Mouse (Mus musculus): ENCODE data around the gene Ccdc157. TPM values are rescaled to one million over a fixed set of nuclear protein-coding genes. Genes with fewer than 3 reads are reported as not detected.

Gene Ccdc157
- polyA plus RNA-seq, 1 experiment from 2014 or later, result 0.47 TPM

DNA sequence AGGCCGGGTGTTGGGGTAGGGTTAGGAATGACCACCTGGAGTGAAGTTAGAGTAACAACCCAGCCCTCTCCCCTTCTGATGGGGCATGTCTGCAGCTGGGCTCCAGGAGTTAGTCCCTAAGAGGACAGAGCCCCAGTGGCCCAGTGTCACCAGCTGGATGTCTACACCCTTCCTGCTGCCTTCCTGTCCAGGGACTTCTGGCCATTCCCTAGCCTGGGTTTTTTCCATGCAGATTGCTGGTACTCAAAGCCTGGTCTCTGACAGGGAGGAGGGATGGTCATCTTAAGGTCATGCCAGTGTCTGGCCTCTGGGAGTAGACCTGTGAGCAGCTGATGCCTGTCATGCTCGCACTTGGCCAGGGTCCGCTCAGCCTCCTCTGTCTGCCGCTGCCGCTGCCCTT, 12.0 kb downstream of the Ccdc157 start:
- Histone ChIP-seq H3K9ac (no peak overlapping the region), H3K4me1 (replicated peaks) (no peaks in the 10 kb centered on the region), H3K27me3 (no peaks in the 10 kb centered on the region), H3K9me3 (replicated peaks) (no peaks in the 10 kb centered on the region), H3K4me3 (replicated peaks) (no peak overlapping the region), H3K27ac (replicated peaks) (no peak overlapping the region), H3K4me2 (no peak overlapping the region), H3K36me3 (replicated peaks) (no peaks in the 10 kb centered on the region)
- WGBS (ENCODE audit: insufficient replicate concordance), result 73% methylated on average over 5 of the region's 5 CpGs
- no peak for ATAC-seq (ENCODE audit: insufficient read depth)

GRCm38 (mm10) chr11:4147098-4147497, 13.0 kb downstream of the Ccdc157 start:
- WGBS (ENCODE audit: insufficient replicate concordance), result 77% methylated on average over 10 of the region's 10 CpGs

DNA sequence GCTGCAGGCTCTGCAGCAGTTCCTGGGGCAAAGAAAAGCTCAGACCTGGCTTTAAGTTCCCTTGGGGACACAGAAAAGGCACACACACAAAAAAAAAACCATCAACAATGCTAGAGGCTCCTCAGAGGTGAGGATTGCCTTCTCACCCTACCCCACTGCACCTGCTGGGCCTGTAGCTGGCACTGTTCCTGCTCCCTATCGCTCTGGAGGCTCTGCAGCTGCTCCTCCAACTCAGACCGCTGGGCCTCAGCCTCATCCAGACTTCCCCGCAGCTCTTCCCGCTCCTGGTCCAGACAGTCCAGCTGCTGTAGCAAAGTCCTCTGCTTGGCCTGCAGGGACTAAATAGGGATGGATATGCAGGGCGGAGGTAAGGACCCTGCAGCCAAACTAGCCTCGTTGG, 13.7 kb downstream of the Ccdc157 start:
- ATAC-seq (ENCODE audit: insufficient read depth), result no peak
- Histone ChIP-seq H3K27me3 (no peaks in the 10 kb centered on the region), H3K4me1 (replicated peaks) (no peaks in the 10 kb centered on the region), H3K36me3 (replicated peaks) (0 out of 2 replicates have a peak, but pooled peaks cover 11% of the 10 kb centered on the region), H3K9ac (no peak overlapping the region), H3K4me2 (no peak overlapping the region), H3K4me3 (replicated peaks) (no peak overlapping the region), H3K27ac (replicated peaks) (no peak overlapping the region), H3K9me3 (replicated peaks) (no peaks in the 10 kb centered on the region)
- 75% methylated on average over 6 of the region's 6 CpGs for WGBS (ENCODE audit: insufficient replicate concordance)

More at GRCm38 (mm10) chr11:4147098-4147497, 13.0 kb downstream of the Ccdc157 start:
- no peaks in the 10 kb centered on the region for H3K27me3 ChIP-seq
- ATAC-seq (ENCODE audit: insufficient read depth), result no peak
- H3K36me3 ChIP-seq (replicated peaks), result 0 out of 2 replicates have a peak, but pooled peaks cover 8% of the 10 kb centered on the region
- no peaks in the 10 kb centered on the region for H3K4me1 ChIP-seq (replicated peaks)
- no peaks in the 10 kb centered on the region for H3K9me3 ChIP-seq (replicated peaks)
- H3K27ac ChIP-seq (replicated peaks), result no peak overlapping the region
- H3K4me2 ChIP-seq, result no peak overlapping the region
- H3K9ac ChIP-seq, result no peak overlapping the region
- no peak overlapping the region for H3K4me3 ChIP-seq (replicated peaks)

DNA sequence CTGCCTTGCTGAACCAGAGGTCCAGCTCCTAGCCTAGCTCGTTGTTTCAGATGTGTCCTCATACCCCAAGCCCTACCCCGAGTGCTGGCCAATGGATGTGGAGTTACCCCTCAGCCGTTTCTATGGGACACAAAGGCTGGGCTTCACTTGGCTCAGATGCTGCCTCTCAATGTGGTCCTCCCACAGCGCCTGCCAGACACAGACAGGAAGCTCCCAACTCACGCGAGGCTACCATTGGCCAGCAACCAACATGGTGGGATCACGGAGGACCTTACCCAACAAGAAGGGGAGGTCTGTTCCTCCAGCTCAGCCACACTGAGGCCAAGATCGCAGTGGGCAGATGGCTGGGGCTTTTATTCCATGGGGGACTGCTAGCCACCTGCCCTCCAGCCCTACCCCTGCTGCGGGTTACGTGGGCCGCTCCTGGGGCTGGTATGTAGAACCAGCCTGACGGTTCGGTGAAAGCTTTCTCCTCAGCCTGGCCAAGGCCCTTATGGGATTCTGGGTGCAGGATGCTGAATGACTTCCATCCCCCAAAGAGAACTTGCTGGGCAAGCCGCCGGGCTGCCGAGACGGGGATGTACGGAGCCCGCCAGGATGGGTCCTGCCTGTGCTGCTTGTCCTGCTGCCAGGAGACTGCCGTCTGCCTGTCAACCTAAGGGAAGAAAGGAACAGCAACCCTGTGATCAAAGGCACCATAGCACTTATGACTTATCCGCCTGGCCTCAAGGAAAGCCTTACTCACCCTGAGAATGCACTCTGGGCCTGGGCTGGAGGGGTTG, 16.6 kb downstream of the Ccdc157 start:
- Histone ChIP-seq H3K9me3 (replicated peaks) (no peaks in the 10 kb centered on the region), H3K4me2 (no peak overlapping the region), H3K27me3 (no peaks in the 10 kb centered on the region), H3K27ac (replicated peaks) (no peak overlapping the region), H3K4me3 (replicated peaks) (no peak overlapping the region), H3K4me1 (replicated peaks) (no peaks in the 10 kb centered on the region), H3K9ac (no peak overlapping the region), H3K36me3 (replicated peaks) (peaks cover 23% of the 10 kb centered on the region; the same call in 1 of the 2 replicates)
- 85% methylated on average over 21 of the region's 21 CpGs for WGBS (ENCODE audit: insufficient replicate concordance)
- no peak for ATAC-seq (ENCODE audit: insufficient read depth)

DNA sequence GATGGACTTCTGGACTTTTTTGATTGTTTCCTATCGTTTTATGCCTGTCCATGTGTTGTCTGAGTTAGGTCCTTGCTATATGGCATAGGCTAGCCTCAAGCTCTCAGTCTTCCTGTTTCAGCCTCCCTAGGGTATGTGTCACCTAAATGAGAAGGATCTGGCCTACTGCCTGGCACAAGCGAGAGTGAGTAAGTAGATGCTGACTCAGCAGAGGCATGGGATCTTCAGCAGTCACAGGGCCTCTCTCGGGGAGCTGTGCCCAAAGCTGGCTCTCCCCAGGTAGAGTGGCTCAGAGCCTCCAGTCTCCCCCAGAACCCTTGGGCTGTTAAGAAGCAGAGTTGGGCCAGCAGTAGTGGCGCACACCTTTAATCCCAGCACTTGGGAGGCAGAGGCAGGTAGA, 17.7 kb downstream of the Ccdc157 start:
- no peaks in the 10 kb centered on the region for H3K4me1 ChIP-seq (replicated peaks)
- WGBS (ENCODE audit: insufficient replicate concordance), result 64% methylated on average over 4 of the region's 4 CpGs
- H3K4me3 ChIP-seq (replicated peaks), result no peak overlapping the region
- ATAC-seq (ENCODE audit: insufficient read depth), result no peak
- H3K9me3 ChIP-seq (replicated peaks), result no peaks in the 10 kb centered on the region
- H3K27ac ChIP-seq (replicated peaks), result no peak overlapping the region
- H3K4me2 ChIP-seq, result no peak overlapping the region
- H3K9ac ChIP-seq, result no peak overlapping the region
- no peaks in the 10 kb centered on the region for H3K27me3 ChIP-seq
- peaks cover 26% of the 10 kb centered on the region; the same call in 1 of the 2 replicates for H3K36me3 ChIP-seq (replicated peaks)

- Histone ChIP-seq H3K4me1 (replicated peaks) (0 out of 2 replicates have a peak, but pooled peaks cover 3% of the 10 kb centered on the region), H3K9me3 (replicated peaks) (no peaks in the 10 kb centered on the region), H3K27me3 (no peaks in the 10 kb centered on the region), H3K4me2 (no peak overlapping the region), H3K9ac (no peak overlapping the region), H3K27ac (replicated peaks) (no peak overlapping the region), H3K4me3 (replicated peaks) (no peak overlapping the region), H3K36me3 (replicated peaks) (peaks cover 26% of the 10 kb centered on the region; the same call in 1 of the 2 replicates)
- ATAC-seq (ENCODE audit: insufficient read depth), result no peak
Measured at GRCm38 (mm10) chr11:4141505-4141904, 18.6 kb downstream of the Ccdc157 start.

DNA sequence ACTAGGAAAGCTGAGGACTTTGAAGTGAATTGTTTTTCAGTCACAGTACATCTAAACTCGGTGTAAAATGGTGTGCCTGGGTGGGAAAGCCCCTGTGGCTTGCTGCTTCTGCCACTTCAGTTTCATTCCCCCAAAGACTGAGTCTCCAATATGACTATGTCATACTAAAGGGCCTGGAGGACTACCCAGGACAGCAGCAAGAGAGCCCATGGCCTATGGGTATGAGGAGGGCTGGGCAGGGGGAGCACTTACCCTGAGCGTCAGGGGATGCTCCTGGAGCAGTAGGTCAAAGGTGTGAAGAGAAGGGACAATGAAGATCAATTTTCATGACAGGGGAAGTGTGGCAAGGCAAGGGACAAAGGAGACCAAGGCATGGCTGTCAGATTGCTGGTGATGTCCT, 21.1 kb downstream of the Ccdc157 start:
- H3K4me2 ChIP-seq, result no peak overlapping the region
- no peak overlapping the region for H3K4me3 ChIP-seq (replicated peaks)
- H3K27me3 ChIP-seq, result 0 out of 2 replicates have a peak, but pooled peaks cover 4% of the 10 kb centered on the region
- no peak overlapping the region for H3K27ac ChIP-seq (replicated peaks)
- no peak for ATAC-seq (ENCODE audit: insufficient read depth)
- H3K9ac ChIP-seq, result no peak overlapping the region
- H3K36me3 ChIP-seq (replicated peaks), result peaks cover 26% of the 10 kb centered on the region; the same call in 1 of the 2 replicates
- 58% methylated on average over 2 of the region's 2 CpGs for WGBS (ENCODE audit: insufficient replicate concordance)
- H3K9me3 ChIP-seq (replicated peaks), result no peaks in the 10 kb centered on the region
- H3K4me1 ChIP-seq (replicated peaks), result peaks cover 21% of the 10 kb centered on the region

DNA sequence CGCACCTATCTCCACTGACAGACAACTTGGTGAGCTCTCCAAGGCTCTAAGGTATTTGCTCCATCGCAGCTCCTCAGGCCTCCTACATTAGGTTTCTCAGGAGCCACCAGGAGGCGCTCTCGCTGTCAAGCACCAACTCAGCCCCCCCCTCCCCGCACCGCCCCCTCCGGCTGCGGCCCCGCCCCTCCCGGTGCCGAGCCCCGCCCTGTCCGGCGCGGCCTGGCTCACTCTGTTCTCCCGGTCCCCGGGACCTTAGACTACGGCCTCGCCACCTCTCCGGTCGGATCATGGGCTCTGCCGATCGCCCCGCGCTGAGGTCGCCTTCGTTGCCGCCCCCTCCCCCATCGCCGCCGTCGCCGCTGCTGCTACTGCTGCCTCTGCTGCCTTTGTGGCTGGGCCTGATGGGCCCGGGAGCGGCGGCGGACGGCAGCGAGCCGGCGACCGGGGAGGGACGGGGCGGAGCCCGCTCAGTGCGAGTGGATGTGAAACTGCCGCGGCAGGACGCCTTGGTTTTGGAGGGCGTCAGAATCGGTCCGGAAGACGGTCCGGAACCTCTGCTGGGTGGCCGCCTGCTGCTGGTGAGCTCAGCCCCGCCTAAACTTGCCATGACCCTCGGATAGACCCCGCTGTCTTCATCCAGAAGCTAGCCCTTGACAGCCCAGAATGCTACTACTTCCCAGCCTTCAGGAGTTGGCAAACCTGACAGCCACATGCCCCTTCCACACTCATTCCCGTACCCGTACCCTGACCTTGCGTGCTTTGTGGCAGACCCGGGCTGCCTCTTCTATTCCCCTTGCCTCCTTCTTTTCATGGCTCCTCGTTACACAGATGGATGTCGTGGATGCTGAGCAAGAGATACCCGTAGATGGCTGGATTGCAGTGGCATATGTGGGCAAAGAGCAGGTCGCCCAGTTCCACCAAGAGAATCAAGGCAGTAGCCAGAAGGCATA, 24.8 kb downstream of the Ccdc157 start, which contains the start of gene Rnf215:
Gene Rnf215, plus strand, starts transcription at position 217 of the 950 bp plus-strand sequence.
- H3K9me3 ChIP-seq (replicated peaks), result 0 out of 2 replicates have a peak, but pooled peaks cover 5% of the 10 kb centered on the region
- H3K4me1 ChIP-seq (replicated peaks), result peaks cover 34% of the 10 kb centered on the region
- H3K27me3 ChIP-seq, result 0 out of 2 replicates have a peak, but pooled peaks cover 4% of the 10 kb centered on the region
- H3K4me3 ChIP-seq (replicated peaks), result peak within 1 kb of the TSS; percentile 91
- H3K9ac ChIP-seq, result peak within 1 kb of the TSS; percentile 94
- H3K27ac ChIP-seq (replicated peaks), result peak within 1 kb of the TSS; percentile 86
- H3K36me3 ChIP-seq (replicated peaks), result 0 out of 2 replicates have a peak, but pooled peaks cover 9% of the 10 kb centered on the region
- peak within 1 kb of the TSS; percentile 93 for H3K4me2 ChIP-seq
- WGBS (ENCODE audit: insufficient replicate concordance), result 2% methylated on average over 64 of the region's 66 CpGs
- ATAC-seq (ENCODE audit: insufficient read depth), result peak; percentile 95

DNA sequence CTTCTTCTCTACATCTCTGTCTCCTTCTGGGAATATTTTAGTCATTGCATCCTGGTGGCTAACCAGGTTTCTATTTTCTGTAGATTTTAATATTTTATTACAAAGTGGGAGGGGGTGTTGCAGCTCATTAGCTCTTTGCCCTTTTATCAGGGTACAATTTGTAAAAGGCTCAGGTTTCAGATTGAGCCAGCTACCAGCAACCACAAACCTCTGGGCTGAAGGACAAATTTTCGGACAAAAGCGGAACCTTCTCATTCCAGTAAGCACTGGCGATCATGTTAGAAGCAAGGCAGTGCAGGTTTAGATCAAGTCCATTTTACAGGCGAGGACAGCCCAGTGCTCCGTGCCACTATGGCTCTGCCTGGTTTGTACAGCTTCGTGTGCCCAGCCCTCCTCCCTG, 25.7 kb downstream of the Ccdc157 start:
- ATAC-seq (ENCODE audit: insufficient read depth), result no peak
- H3K4me3 ChIP-seq (replicated peaks), result peak overlapping the region; percentile 91
- peaks cover 36% of the 10 kb centered on the region for H3K4me1 ChIP-seq (replicated peaks)
- H3K27me3 ChIP-seq, result 0 out of 2 replicates have a peak, but pooled peaks cover 4% of the 10 kb centered on the region
- H3K4me2 ChIP-seq, result peak overlapping the region; percentile 93
- no peak overlapping the region for H3K9ac ChIP-seq
- WGBS (ENCODE audit: insufficient replicate concordance), result 50% methylated on average over 6 of the region's 6 CpGs
- no peak overlapping the region for H3K27ac ChIP-seq (replicated peaks)
- H3K36me3 ChIP-seq (replicated peaks), result 0 out of 2 replicates have a peak, but pooled peaks cover 4% of the 10 kb centered on the region
- H3K9me3 ChIP-seq (replicated peaks), result 0 out of 2 replicates have a peak, but pooled peaks cover 5% of the 10 kb centered on the region

- Histone ChIP-seq H3K27me3 (0 out of 2 replicates have a peak, but pooled peaks cover 4% of the 10 kb centered on the region), H3K4me2 (no peak overlapping the region), H3K4me3 (replicated peaks) (no peak overlapping the region), H3K4me1 (replicated peaks) (peaks cover 36% of the 10 kb centered on the region), H3K9me3 (replicated peaks) (0 out of 2 replicates have a peak, but pooled peaks cover 5% of the 10 kb centered on the region), H3K9ac (no peak overlapping the region), H3K36me3 (replicated peaks) (0 out of 2 replicates have a peak, but pooled peaks cover 2% of the 10 kb centered on the region), H3K27ac (replicated peaks) (no peak overlapping the region)
- 49% methylated on average over 3 of the region's 3 CpGs for WGBS (ENCODE audit: insufficient replicate concordance)
- ATAC-seq (ENCODE audit: insufficient read depth), result no peak
Measured at GRCm38 (mm10) chr11:4133450-4133849, 26.6 kb downstream of the Ccdc157 start.

Data from liver, embryonic 15.5 days (tissue).